Mouse (Mus musculus): ENCODE data around the gene Rinl. TPM values are rescaled to one million over a fixed set of nuclear protein-coding genes. Genes with fewer than 3 reads are reported as not detected.

Rinl gene
- polyA plus RNA-seq, 1 experiment from 2014 or later = 5.2 TPM

GRCm38 (mm10) chr7:28838331-28838730 lies 49.6 kb downstream of the Rinl start:
- Histone ChIP-seq H3K36me3 (no peaks in the 10 kb centered on the region), H3K4me3 (no peak overlapping the region), H3K9me3 (no peaks in the 10 kb centered on the region), H3K27ac (no peak overlapping the region), H3K4me1 (no peaks in the 10 kb centered on the region), H3K27me3 (ENCODE audit: insufficient read depth, poor library complexity, severe bottlenecking) (peaks cover 5% of the 10 kb centered on the region; the same call in 1 of the 2 replicates)
- WGBS = 82% methylated on average over 9 of the region's 9 CpGs
- DNase-seq (ENCODE audit: low spot score) = no peak

GRCm38 (mm10) chr7:28847273-28847672 lies 58.5 kb downstream of the Rinl start:
- WGBS = 72% methylated on average over 1 of the region's 1 CpGs

More at GRCm38 (mm10) chr7:28847273-28847672, 58.5 kb downstream of the Rinl start:
- Histone ChIP-seq H3K4me3 (no peak overlapping the region), H3K9me3 (no peaks in the 10 kb centered on the region), H3K4me1 (0 out of 2 replicates have a peak, but pooled peaks cover 4% of the 10 kb centered on the region), H3K36me3 (no peaks in the 10 kb centered on the region), H3K27ac (no peak overlapping the region), H3K27me3 (ENCODE audit: insufficient read depth, poor library complexity, severe bottlenecking) (peaks cover 8% of the 10 kb centered on the region; the same call in 1 of the 2 replicates)
- no peak for DNase-seq (ENCODE audit: low spot score)

Other genes with a start within 250 kb of the Rinl start
- not detected in 2 replicates for gene Sycn, start 248.1 kb upstream of the Rinl start, polyA plus RNA-seq (2016; fragmentation: Nextera tagmentation; extraction: Ambion mirVana)
- gene Nccrp1, start 241.7 kb upstream of the Rinl start, polyA plus RNA-seq (2016; fragmentation: Nextera tagmentation; extraction: Ambion mirVana) = not detected in 2 replicates
- 24.5 and 29.7 TPM in 2 replicates for gene Samd4b, start 190.8 kb upstream of the Rinl start, polyA plus RNA-seq (2016; fragmentation: Nextera tagmentation; extraction: Ambion mirVana)
- gene Pak4, start 190.8 kb upstream of the Rinl start, polyA plus RNA-seq (2016; fragmentation: Nextera tagmentation; extraction: Ambion mirVana) = 47.2 and 53.0 TPM in 2 replicates
- 0.34 TPM in 1 of 2 replicates, not detected in the other for gene Acp7, start 157.6 kb upstream of the Rinl start, polyA plus RNA-seq (2016; fragmentation: Nextera tagmentation; extraction: Ambion mirVana)
- 4.7 and 6.3 TPM in 2 replicates for gene Fbxo27, start 96.1 kb upstream of the Rinl start, polyA plus RNA-seq (2016; fragmentation: Nextera tagmentation; extraction: Ambion mirVana)
- gene Fbxo17, start 72.2 kb upstream of the Rinl start, polyA plus RNA-seq (2016; fragmentation: Nextera tagmentation; extraction: Ambion mirVana) = 13.4 and 13.6 TPM in 2 replicates
- 132 and 168 TPM in 2 replicates for gene Mrps12, start 47.1 kb upstream of the Rinl start, polyA plus RNA-seq (2016; fragmentation: Nextera tagmentation; extraction: Ambion mirVana)
- 30.7 and 32.2 TPM in 2 replicates for gene Sars2, start 47.0 kb upstream of the Rinl start, polyA plus RNA-seq (2016; fragmentation: Nextera tagmentation; extraction: Ambion mirVana)
- gene Ccer2, start 32.8 kb upstream of the Rinl start, polyA plus RNA-seq (2016; fragmentation: Nextera tagmentation; extraction: Ambion mirVana) = not detected in 2 replicates
- gene Sirt2, start 22.2 kb upstream of the Rinl start, polyA plus RNA-seq (2016; fragmentation: Nextera tagmentation; extraction: Ambion mirVana) = 53.8 and 57.8 TPM in 2 replicates
- gene Nfkbib, start 21.5 kb upstream of the Rinl start, polyA plus RNA-seq (2016; fragmentation: Nextera tagmentation; extraction: Ambion mirVana) = 50.5 and 50.7 TPM in 2 replicates
- gene Hnrnpl, start 19.6 kb downstream of the Rinl start, polyA plus RNA-seq (2016; fragmentation: Nextera tagmentation; extraction: Ambion mirVana) = 213 and 221 TPM in 2 replicates
- gene Ech1, start 36.2 kb downstream of the Rinl start, polyA plus RNA-seq (2016; fragmentation: Nextera tagmentation; extraction: Ambion mirVana) = 118 and 136 TPM in 2 replicates
- 2.8 and 3.6 TPM in 2 replicates for gene Lgals4, start 44.9 kb downstream of the Rinl start, polyA plus RNA-seq (2016; fragmentation: Nextera tagmentation; extraction: Ambion mirVana)
- gene Lgals7, start 74.9 kb downstream of the Rinl start, polyA plus RNA-seq (2016; fragmentation: Nextera tagmentation; extraction: Ambion mirVana) = 0.24 and 0.81 TPM in 2 replicates
- 0.20 and 0.34 TPM in 2 replicates for gene Capn12, start 92.5 kb downstream of the Rinl start, polyA plus RNA-seq (2016; fragmentation: Nextera tagmentation; extraction: Ambion mirVana)
- gene Actn4, start 173.4 kb downstream of the Rinl start, polyA plus RNA-seq (2016; fragmentation: Nextera tagmentation; extraction: Ambion mirVana) = 319 and 371 TPM in 2 replicates
- gene Eif3k, start 192.9 kb downstream of the Rinl start, polyA plus RNA-seq (2016; fragmentation: Nextera tagmentation; extraction: Ambion mirVana) = 289 and 329 TPM in 2 replicates
- 9.9 and 14.3 TPM in 2 replicates for gene Map4k1, start 193.1 kb downstream of the Rinl start, polyA plus RNA-seq (2016; fragmentation: Nextera tagmentation; extraction: Ambion mirVana)

Data from heart, embryonic 10.5 days (tissue).